In the genomic region with DNA sequence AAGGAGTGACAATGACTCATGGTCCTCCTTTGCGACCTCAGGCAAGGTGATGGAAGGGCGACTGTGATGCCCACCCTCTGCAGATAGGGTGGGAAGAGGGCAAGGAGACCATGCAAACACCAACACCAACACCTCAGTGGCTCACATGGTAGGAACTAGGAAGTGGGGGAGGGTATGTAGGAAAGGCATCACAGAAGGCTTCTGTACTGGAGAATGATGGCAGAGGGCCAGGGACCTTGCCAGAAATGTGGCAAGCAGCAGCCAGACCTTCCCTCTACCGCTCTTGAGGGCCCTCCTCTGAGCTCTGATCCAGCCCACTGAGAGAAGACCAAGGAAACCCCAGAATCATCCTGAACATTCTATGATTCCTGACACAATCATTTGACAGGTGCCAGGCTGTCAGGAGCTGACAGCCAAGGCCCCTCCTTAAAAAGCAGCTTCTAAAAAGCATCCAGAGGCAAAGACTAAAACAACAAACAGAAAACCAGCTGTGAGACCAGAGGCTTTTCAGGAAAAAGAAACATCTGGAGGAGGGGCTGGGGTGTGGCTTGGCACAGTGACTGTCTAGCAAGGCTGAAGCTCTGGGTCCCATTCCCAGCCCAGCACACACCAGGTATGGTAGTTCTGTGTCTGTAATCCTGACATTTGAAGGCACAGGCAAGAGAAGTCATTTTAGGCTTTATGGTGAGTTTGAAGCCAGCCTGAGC, we compare ENCODE assay signal across 9 mouse cellular contexts. TPM values are rescaled to one million over a fixed set of nuclear protein-coding genes. Genes with fewer than 3 reads are reported as not detected.
DNase-seq lines count a peak whose midpoint lies in the region; ATAC-seq and TF ChIP-seq lines count a peak whose summit lies in the region.
"Had no signal": no experiment of that assay in that cellular context is flagged by ENCODE, and none has a peak within 500 bp of the region (broad histone marks: within the 10 kb centered on the region; RNA-seq: fewer than 3 reads in every experiment).

No protein-coding gene starts in this region.

- no peak overlapping the region for H3K4me3 ChIP-seq in forebrain, postnatal 0 days (ENCODE audit: low read depth, low read length)
- H3K4me3 ChIP-seq in intestine, postnatal 0 days (ENCODE audit: low read depth, low read length): no peak overlapping the region
- no peak overlapping the region for H3K4me3 ChIP-seq in stomach, embryonic 15.5 days (replicated peaks)

- 0 out of 2 replicates have a peak, but pooled peaks cover 10% of the 10 kb centered on the region for H3K4me1 ChIP-seq in forebrain, postnatal 0 days (ENCODE audit: insufficient read depth)
- no peaks in the 10 kb centered on the region for H3K4me1 ChIP-seq in intestine, postnatal 0 days (replicated peaks; ENCODE audit: control insufficient read depth, insufficient read depth, low read length)
- H3K4me1 ChIP-seq in stomach, embryonic 15.5 days: peaks cover 30% of the 10 kb centered on the region

- intact Hi-C loops in left cerebral cortex, postnatal 4 days (cut with DNase I): no loop called here

- H3K36me3 ChIP-seq in forebrain, postnatal 0 days (ENCODE audit: insufficient read depth): no peaks in the 10 kb centered on the region
- no peaks in the 10 kb centered on the region for H3K36me3 ChIP-seq in intestine, postnatal 0 days (ENCODE audit: control insufficient read depth, insufficient read depth)
- no peaks in the 10 kb centered on the region for H3K36me3 ChIP-seq in stomach, embryonic 15.5 days

- no peak overlapping the region for H3K4me2 ChIP-seq in forebrain, postnatal 0 days (ENCODE audit: low read depth)
- no peak overlapping the region for H3K4me2 ChIP-seq in intestine, postnatal 0 days (replicated peaks; ENCODE audit: low read depth)
- no peak overlapping the region; the same call in 1 of the 2 replicates for H3K4me2 ChIP-seq in stomach, embryonic 15.5 days

- no peaks in the 10 kb centered on the region for H3K9me3 ChIP-seq in forebrain, postnatal 0 days (ENCODE audit: low read length)
- no peaks in the 10 kb centered on the region for H3K9me3 ChIP-seq in intestine, postnatal 0 days (ENCODE audit: control insufficient read depth)
- H3K9me3 ChIP-seq in stomach, embryonic 15.5 days: no peaks in the 10 kb centered on the region

- no peaks in the 10 kb centered on the region for H3K27me3 ChIP-seq in forebrain, postnatal 0 days (ENCODE audit: insufficient read depth, low read length)
- H3K27me3 ChIP-seq in intestine, postnatal 0 days (replicated peaks; ENCODE audit: control insufficient read depth, insufficient read depth, low read length): no peaks in the 10 kb centered on the region
- H3K27me3 ChIP-seq in stomach, embryonic 15.5 days (replicated peaks): no peaks in the 10 kb centered on the region

- WGBS in forebrain, postnatal 0 days: 71% methylated on average over 3 of the region's 3 CpGs
- 69% methylated on average over 3 of the region's 3 CpGs for WGBS in intestine, postnatal 0 days
- WGBS in stomach, embryonic 15.5 days: 50% methylated on average over 3 of the region's 3 CpGs

- peak; percentile 50 to 78 for DNase-seq in gastrocnemius, postnatal 4 days (ENCODE audit: low spot score in 2 of 2)
- no peak for DNase-seq in gastrocnemius, postnatal 25 days
- DNase-seq in adrenal gland, postnatal 14 days: peak; percentile 79
- peak; percentile 69 for DNase-seq in forebrain, postnatal 0 days
- peak; percentile 93 for DNase-seq in left cerebral cortex, postnatal 4 days
- DNase-seq in spleen, postnatal 14 days (ENCODE audit: low spot score in 2 of 2): no peak

- peak; percentile 83 for ATAC-seq in forebrain, postnatal 0 days
- no peak for ATAC-seq in intestine, postnatal 0 days
- no peak; the same call in 1 of the 2 replicates for ATAC-seq in stomach, embryonic 15.5 days (ENCODE audit: insufficient read depth, low FRiP score, low read depth)

- no peak for TF ChIP-seq CTCF in forebrain, postnatal 0 days (IDR thresholded peaks at IDR 0.05; ENCODE audit: low read depth)
- TF ChIP-seq CTCF in intestine, postnatal 0 days (IDR thresholded peaks at IDR 0.05; ENCODE audit: low read depth): no peak

- H3K9ac ChIP-seq in forebrain, postnatal 0 days: no peak overlapping the region
- no peak overlapping the region for H3K9ac ChIP-seq in intestine, postnatal 0 days (ENCODE audit: low read depth, low read length)
- H3K9ac ChIP-seq in stomach, embryonic 15.5 days: no peak overlapping the region

- no peak overlapping the region for H3K27ac ChIP-seq in forebrain, postnatal 0 days (ENCODE audit: low read depth, low read length)
- 0 out of 2 replicates have a peak overlapping the region, but pooled peaks have one; percentile 8 for H3K27ac ChIP-seq in intestine, postnatal 0 days (ENCODE audit: low read depth, low read length)
- H3K27ac ChIP-seq in stomach, embryonic 15.5 days: peak overlapping the region; percentile 40

RNA-seq across cellular contexts. Expression of a gene that starts 13.3 kb away (rescaled TPM):
- under 1 TPM in 1 of 2 experiments, not detected in 1; 0.31 TPM for total RNA-seq in gastrocnemius, postnatal 4 days (2021)
- not detected for total RNA-seq in gastrocnemius, postnatal 25 days (2021)
- not detected in 2 replicates for total RNA-seq in adrenal gland, postnatal 14 days (2021)
- total RNA-seq in forebrain, postnatal 0 days (2014; rRNA removed): 0.31 and 1.00 TPM in 2 replicates
- polyA plus RNA-seq in forebrain, postnatal 0 days (2015; fragmentation: Nextera tagmentation; extraction: Ambion mirVana): 0.25 TPM in 1 of 2 replicates, not detected in the other
- polyA plus RNA-seq in intestine, postnatal 0 days (2015; fragmentation: Nextera tagmentation; extraction: Ambion mirVana): 0.33 and 0.86 TPM in 2 replicates
- total RNA-seq in left cerebral cortex, postnatal 4 days (2021): not detected
- polyA plus RNA-seq in stomach, embryonic 15.5 days (2015; fragmentation: Nextera tagmentation; extraction: Ambion mirVana): 0.94 and 0.95 TPM in 2 replicates
- polyA plus RNA-seq: neural tube, embryonic 14.5 days had no signal

Comparison
In these comparisons a context has a peak if more than half of its experiments do, and no peak if none do; other contexts are left out.
1. DNase-seq: peak in gastrocnemius, postnatal 4 days (2 of 2), adrenal gland, postnatal 14 days (single experiment), forebrain, postnatal 0 days (single experiment) and left cerebral cortex, postnatal 4 days (single experiment); none in gastrocnemius, postnatal 25 days (single experiment) and spleen, postnatal 14 days (0 of 2).